Mouse (Mus musculus) G1E (cell line): ENCODE measurements around the gene Gtf2e1.

Experiments
- CTCF ChIP-seq: IDR thresholded peaks from 2 replicates; pipeline ENCODE4 v1.5.1; 2012; ENCODE audit warnings: low read depth, low read length, inconsistent platforms, mixed read lengths
- GATA1 ChIP-seq: IDR thresholded peaks from 2 replicates; pipeline ENCODE4 v1.6.1; 2012; ENCODE audit warnings: borderline replicate concordance, low read length, inconsistent platforms, mixed read lengths

DNA sequence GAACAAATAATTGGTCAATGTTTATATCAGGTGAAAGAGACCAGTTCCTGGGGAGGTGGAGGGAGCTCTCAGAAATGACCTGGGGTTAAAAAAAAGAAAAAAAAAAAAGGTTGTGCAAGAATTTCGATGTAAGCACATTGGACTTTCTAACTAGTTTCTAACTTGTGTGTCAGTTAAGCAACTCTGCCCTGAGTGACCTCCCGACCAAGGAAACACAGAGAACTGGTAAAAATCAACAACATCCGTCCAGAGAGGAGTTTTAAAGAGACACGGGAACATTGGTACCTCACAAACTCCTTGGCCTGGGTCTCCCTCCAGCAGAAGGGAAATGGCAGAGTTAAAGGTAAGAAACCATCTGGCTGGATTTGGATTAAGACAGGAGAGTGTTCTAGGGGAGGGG, 40.4 kb upstream of the Gtf2e1 start, which contains the start of gene Hgd:
- TF ChIP-seq CTCF = no peak
- TF ChIP-seq GATA1 = no peak
